Mouse (Mus musculus): ENCODE data around the gene Srsf9.

Gene Srsf9

GRCm38 (mm10) chr5:115319004-115319940 lies 7.7 kb upstream of the Srsf9 start:
- in situ Hi-C loops (cut with MboI; ENCODE audit: unreplicated experiment in 2 of 2) = no loop called here

- in situ Hi-C loops (cut with MboI; ENCODE audit: unreplicated experiment in 2 of 2) = no loop called here
Measured at GRCm38 (mm10) chr5:115326256-115326831, 633 bp upstream of the Srsf9 start.

- in situ Hi-C loops (cut with MboI; ENCODE audit: unreplicated experiment in 2 of 2) = no loop called here
Measured at GRCm38 (mm10) chr5:115327610-115328548, 902 bp downstream of the Srsf9 start.

- in situ Hi-C loops (cut with MboI; ENCODE audit: unreplicated experiment in 2 of 2) = no loop called here
Measured at GRCm38 (mm10) chr5:115330955-115331354, 4.0 kb downstream of the Srsf9 start.

GRCm38 (mm10) chr5:115333626-115334025 lies 6.6 kb downstream of the Srsf9 start:
- in situ Hi-C loops (cut with MboI; ENCODE audit: unreplicated experiment in 2 of 2) = no loop called here

- in situ Hi-C loops (cut with MboI; ENCODE audit: unreplicated experiment in 2 of 2) = loop anchor here in 1 of 2 experiments (10.0 kb wide), 2 partner anchors 155 to 215 kb away; no protein-coding TSS in a partner anchor
Measured at GRCm38 (mm10) chr5:115340007-115340406, 13.0 kb downstream of the Srsf9 start.

GRCm38 (mm10) chr5:115340577-115341313 lies 13.8 kb downstream of the Srsf9 start, which contains the start of the genes Gatc and Triap1:
Gene Gatc (minus strand): TSS chr5:115341178.
Gene Triap1 (plus strand): TSS chr5:115341225.
- in situ Hi-C loops (cut with MboI; ENCODE audit: unreplicated experiment in 2 of 2) = loop anchor here in 1 of 2 experiments (10.0 kb wide), 2 partner anchors 156 to 216 kb away; no protein-coding TSS in a partner anchor

- in situ Hi-C loops (cut with MboI; ENCODE audit: unreplicated experiment in 2 of 2) = loop anchor here in 1 of 2 experiments (10.0 kb wide), 2 partner anchors 157 to 217 kb away; no protein-coding TSS in a partner anchor
Measured at GRCm38 (mm10) chr5:115341314-115342165, 14.6 kb downstream of the Srsf9 start.

- in situ Hi-C loops (cut with MboI; ENCODE audit: unreplicated experiment in 2 of 2) = loop anchor here (5.0 to 10.0 kb wide), 4 partner anchors 45 to 223 kb away; partner anchors contain the start of genes Dynll1 (in 1 of the 2) and Pop5 (in 1 of the 2)
Measured at GRCm38 (mm10) chr5:115347564-115347963, 20.6 kb downstream of the Srsf9 start.

- in situ Hi-C loops (cut with MboI; ENCODE audit: unreplicated experiment in 2 of 2) = loop anchor here (5.0 to 10.0 kb wide), 4 partner anchors 46 to 224 kb away; partner anchors contain the start of genes Dynll1 (in 1 of the 2) and Pop5 (in 1 of the 2)
Measured at GRCm38 (mm10) chr5:115348546-115349224, 21.7 kb downstream of the Srsf9 start, which contains the start of gene Cox6a1. Gene Cox6a1 (minus strand): TSS chr5:115348981.

- in situ Hi-C loops (cut with MboI; ENCODE audit: unreplicated experiment in 2 of 2) = loop anchor here (5.0 to 10.0 kb wide), 4 partner anchors 47 to 224 kb away; partner anchors contain the start of genes Dynll1 (in 1 of the 2) and Pop5 (in 1 of the 2)
Measured at GRCm38 (mm10) chr5:115349225-115349555, 22.2 kb downstream of the Srsf9 start.

GRCm38 (mm10) chr5:115351348-115351747 lies 24.4 kb downstream of the Srsf9 start:
- in situ Hi-C loops (cut with MboI; ENCODE audit: unreplicated experiment in 2 of 2) = no loop called here

GRCm38 (mm10) chr5:115355070-115355469 lies 28.1 kb downstream of the Srsf9 start:
- in situ Hi-C loops (cut with MboI; ENCODE audit: unreplicated experiment in 2 of 2) = loop anchor here (5.0 kb wide), 2 partner anchors 87 to 92 kb away; no protein-coding TSS in a partner anchor

GRCm38 (mm10) chr5:115358872-115359271 lies 31.9 kb downstream of the Srsf9 start:
- in situ Hi-C loops (cut with MboI; ENCODE audit: unreplicated experiment in 2 of 2) = loop anchor here (5.0 kb wide), 2 partner anchors 83 to 88 kb away; no protein-coding TSS in a partner anchor

- in situ Hi-C loops (cut with MboI; ENCODE audit: unreplicated experiment in 2 of 2) = loop anchor here (5.0 kb wide), 2 partner anchors 83 to 88 kb away; no protein-coding TSS in a partner anchor
Measured at GRCm38 (mm10) chr5:115359438-115359837, 32.5 kb downstream of the Srsf9 start.

- in situ Hi-C loops (cut with MboI; ENCODE audit: unreplicated experiment in 2 of 2) = loop anchor here (5.0 kb wide), 2 partner anchors 82 to 87 kb away; no protein-coding TSS in a partner anchor
Measured at GRCm38 (mm10) chr5:115359851-115360372, 32.9 kb downstream of the Srsf9 start.

GRCm38 (mm10) chr5:115362216-115362615 lies 35.2 kb downstream of the Srsf9 start:
- in situ Hi-C loops (cut with MboI; ENCODE audit: unreplicated experiment in 2 of 2) = no loop called here
